Mouse (Mus musculus) telencephalon, adult 2 months (tissue): ENCODE results near the gene Gpr135.
A peak's percentile ranks its signal among the peaks of the same experiment; 100 is the strongest.
"Not testable (repeated sequence)": the region's sequence is repeated elsewhere in the genome, so short reads cannot be mapped to it uniquely, and the experiment has no call there.

Experiments
- DNase-seq: peaks from one replicate; pipeline ENCODE4 v3.0.0-alpha.2; 2011; ENCODE audit warnings: low read depth, low spot score

Gpr135 gene

GRCm38 (mm10) chr12:72052571-72052970, 18.4 kb downstream of the Gpr135 start:
- no peak for DNase-seq

DNA sequence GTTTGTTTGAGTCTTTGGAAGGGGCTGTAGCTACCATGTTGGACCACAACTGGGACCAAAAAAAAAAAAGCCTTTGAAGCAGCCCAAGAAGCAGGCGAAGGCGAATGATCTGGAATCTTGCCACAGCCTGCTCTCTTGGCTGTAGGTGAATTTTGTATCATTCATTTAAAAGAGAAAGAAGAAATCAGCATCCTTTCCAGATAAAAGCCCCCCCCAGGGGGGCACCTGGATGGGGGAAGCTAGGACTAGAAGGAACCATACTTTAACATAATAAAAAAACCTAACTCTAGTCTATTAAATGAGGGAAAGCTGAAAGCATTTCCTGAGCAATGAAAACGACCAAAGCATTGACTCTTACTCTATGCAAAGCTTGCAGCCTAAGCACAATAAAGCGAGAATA, 20.1 kb downstream of the Gpr135 start:
- no peak for DNase-seq

- not testable (repeated sequence) for DNase-seq
Measured at GRCm38 (mm10) chr12:72050156-72050555, 20.8 kb downstream of the Gpr135 start.

GRCm38 (mm10) chr12:72047513-72047912, 23.4 kb downstream of the Gpr135 start:
- peak; percentile 18 for DNase-seq

DNA sequence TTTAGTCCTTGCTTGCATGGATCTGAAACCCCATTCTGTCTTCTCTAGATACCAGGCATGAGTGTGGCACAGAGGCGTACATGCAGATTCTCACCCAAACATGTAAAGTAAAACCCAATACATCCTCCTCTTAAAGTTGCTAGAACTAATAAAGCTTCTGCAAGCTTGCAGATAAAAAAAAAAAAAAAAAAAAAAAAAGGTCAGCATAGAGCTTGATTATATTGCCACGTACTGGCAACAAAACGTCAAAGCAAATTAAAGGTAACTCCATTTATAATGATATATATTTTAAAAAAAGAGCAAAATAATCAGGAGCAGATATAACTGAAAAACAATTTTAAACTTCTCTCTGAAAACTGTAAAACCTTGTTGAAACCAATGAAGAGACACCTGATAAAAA, 29.7 kb downstream of the Gpr135 start:
- DNase-seq = no peak

DNA sequence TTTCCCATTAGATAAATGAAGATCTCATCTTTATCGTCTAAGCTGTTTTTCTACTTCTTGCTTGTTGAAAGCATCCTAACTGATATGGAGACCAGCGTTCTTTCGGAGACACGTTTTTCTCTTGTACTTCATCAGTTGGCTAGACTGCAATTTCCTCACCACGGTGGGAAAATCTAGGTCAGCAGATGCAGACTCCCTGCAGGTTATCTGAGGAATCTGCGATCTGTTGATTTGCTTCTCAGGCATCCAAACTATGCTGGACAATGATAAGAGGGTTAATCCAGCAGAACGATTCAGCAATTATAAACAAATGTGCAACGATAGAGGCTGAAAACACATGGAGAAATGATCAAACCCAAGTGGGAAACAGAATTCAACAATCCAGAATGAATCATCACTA, 31.4 kb downstream of the Gpr135 start:
- DNase-seq = no peak

- no peak for DNase-seq
Measured at GRCm38 (mm10) chr12:72038866-72039265, 32.1 kb downstream of the Gpr135 start.

DNA sequence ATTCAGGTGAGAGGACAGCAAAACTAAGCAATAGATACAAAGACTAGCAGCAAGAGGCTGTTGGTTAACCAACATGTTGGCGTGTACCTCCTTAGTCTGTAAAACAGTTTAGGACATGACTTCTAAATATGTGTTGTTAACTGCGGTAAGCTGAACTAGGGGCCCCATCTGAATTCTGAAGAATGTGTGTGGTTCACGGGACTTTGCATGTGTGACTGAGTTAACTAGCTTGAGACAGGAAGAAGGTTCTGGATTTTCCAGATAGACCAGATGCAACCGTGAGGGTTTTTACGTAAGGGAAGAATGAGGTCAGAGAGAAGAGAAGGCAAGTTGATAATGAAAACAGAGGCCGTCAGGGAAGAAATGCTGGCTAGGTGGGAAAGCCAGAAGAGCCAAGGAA, 33.9 kb downstream of the Gpr135 start:
- no peak for DNase-seq

GRCm38 (mm10) chr12:72036097-72036661, 34.7 kb downstream of the Gpr135 start:
- no peak for DNase-seq

DNA sequence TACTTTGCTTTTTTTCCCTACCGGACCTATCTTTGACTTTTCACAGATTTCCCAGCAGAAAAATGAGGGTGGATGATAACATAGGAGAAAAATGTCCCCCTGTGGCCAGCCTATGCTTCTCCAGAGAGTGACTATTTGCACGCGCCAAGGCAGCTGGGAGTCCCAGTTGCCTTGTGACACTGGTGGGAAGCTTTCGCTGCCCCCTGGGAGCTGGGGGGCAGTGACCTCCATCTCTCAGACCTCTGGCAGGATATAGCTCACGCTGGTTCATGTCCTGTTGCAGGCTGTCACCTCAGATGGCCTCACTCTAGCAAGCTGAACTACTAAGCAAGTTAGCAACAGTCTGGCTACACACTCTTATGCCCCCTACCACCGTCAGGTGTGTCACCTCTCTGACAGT, 39.1 kb downstream of the Gpr135 start:
- DNase-seq = no peak

- DNase-seq = no peak
Measured at GRCm38 (mm10) chr12:72031171-72031570, 39.8 kb downstream of the Gpr135 start.

DNA sequence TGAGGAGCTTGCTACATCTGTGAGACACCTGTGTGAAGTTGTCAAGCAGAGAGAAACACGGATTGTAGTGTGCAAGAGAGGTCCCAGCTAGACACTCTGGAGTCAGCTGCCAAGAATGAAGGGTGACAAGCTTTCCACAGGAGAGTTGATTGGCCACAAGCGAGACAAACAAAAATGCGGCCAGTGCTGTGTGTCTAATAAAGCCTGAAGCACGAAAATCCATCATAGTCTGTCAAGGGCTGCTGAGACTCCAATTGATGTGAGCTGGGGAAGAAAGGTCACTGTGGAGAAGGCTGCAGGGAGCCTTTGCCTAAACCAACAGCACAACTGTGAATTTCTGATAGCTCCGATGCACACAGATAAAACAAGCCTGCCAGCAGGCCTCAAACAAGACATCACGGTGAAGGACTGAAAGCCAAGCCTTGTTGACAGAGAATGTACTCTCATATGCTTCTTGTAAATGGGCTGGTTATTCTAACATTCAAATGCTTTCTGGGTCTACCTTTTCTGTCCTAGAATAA, 45.6 kb downstream of the Gpr135 start:
- no peak for DNase-seq

GRCm38 (mm10) chr12:72023572-72023971, 47.4 kb downstream of the Gpr135 start:
- no peak for DNase-seq

- no peak for DNase-seq
Measured at GRCm38 (mm10) chr12:72022790-72023189, 48.1 kb downstream of the Gpr135 start.

DNA sequence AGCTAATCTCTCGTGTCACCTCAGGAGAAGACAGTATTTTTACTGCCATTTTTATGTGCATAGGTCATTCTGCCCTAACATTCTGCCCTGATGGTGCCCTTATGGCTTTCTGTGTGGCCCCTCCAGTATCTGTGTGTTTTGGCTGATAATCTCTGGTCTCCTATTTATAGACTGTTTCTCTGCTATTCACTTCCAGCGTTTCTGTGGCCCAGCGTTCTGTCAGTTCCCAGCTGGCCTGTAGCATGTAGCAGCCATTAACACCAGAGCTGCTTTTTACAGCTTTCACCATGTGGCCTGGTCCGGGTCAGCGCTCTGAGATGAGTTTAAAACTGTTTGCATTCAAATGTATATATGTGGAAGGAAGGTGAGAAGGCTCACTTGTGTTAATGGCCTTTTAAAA, 49.4 kb downstream of the Gpr135 start:
- DNase-seq = no peak

DNA sequence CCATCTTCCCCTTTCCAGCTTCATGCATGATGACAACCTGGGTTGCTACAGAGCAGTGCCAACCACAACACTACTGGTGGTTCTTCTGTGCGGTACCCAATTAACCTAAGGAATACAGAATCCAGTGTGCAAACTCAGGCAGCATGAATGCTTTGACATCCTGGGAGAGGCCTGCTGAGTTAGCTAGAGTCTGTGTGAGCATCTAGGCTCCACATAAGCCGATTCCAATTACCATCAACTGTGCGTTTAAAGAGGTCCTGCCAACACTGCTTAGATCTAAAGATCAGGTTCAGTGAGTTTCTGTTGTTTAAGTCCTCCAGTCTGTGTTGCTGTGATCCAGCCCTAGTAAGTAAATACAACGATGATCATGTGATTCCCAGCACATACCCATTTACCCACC, 50.6 kb downstream of the Gpr135 start:
- no peak for DNase-seq
